Mouse (Mus musculus) stomach, embryonic 15.5 days (tissue): Measurements from ENCODE around the gene Dcaf1. TPM values are rescaled to one million over a fixed set of nuclear protein-coding genes. Genes with fewer than 3 reads are reported as not detected.

Source experiments
- ATAC-seq: fragments of 200-750 bp; cut with Nextera tagmentation; 2 replicates; pipeline ENCODE4 v1.8.0; 2017; ENCODE audit warnings: low read depth, moderate number of reproducible peaks, moderate TSS enrichment; ENCODE audit not compliant: insufficient read depth, low FRiP score
- H3K27ac ChIP-seq: fragments of 300-500 bp; sonication (generic); 2 replicates; pipeline ENCODE4 v1.5.1; 2015; ENCODE audit warnings: mild to moderate bottlenecking, inconsistent platforms
- H3K27me3 ChIP-seq: fragments of 300-500 bp; sonication (generic); replicated peaks from 2 replicates; pipeline ENCODE4 v1.6.1; 2015; ENCODE audit warnings: inconsistent platforms
- H3K36me3 ChIP-seq: fragments of 300-500 bp; sonication (generic); 2 replicates; pipeline ENCODE4 v1.6.1; 2015; ENCODE audit warnings: inconsistent platforms
- H3K4me1 ChIP-seq: fragments of 300-500 bp; sonication (generic); 2 replicates; pipeline ENCODE4 v1.6.1; 2015; ENCODE audit warnings: inconsistent platforms
- H3K4me2 ChIP-seq: fragments of 300-500 bp; sonication (generic); 2 replicates; pipeline ENCODE4 v1.6.1; 2015; ENCODE audit warnings: mild to moderate bottlenecking, inconsistent platforms
- H3K4me3 ChIP-seq: fragments of 300-500 bp; sonication (generic); replicated peaks from 2 replicates; pipeline ENCODE4 v1.5.1; 2015; ENCODE audit warnings: inconsistent platforms
- H3K9ac ChIP-seq: fragments of 300-500 bp; sonication (generic); 2 replicates; pipeline ENCODE4 v1.6.1; 2015; ENCODE audit warnings: inconsistent platforms
- H3K9me3 ChIP-seq: fragments of 300-500 bp; sonication (generic); 2 replicates; pipeline ENCODE4 v1.6.1; 2016; ENCODE audit warnings: inconsistent platforms
- WGBS: fragments of 180-500 bp; shearing (Covaris S2); methylation state at CpG from one replicate; pipeline ENCODE4 v1.1.7; 2015; 5-methylcytosine and 5-hydroxymethylcytosine counted together
- polyA plus RNA-seq: library from polyadenylated mRNA; unstranded; fragments of >200 nt; fragmentation: Nextera tagmentation; extraction: Ambion mirVana; gene quantifications from 2 replicates; pipeline ENCODE4 v1.2.1, GENCODE M21; 2015

Dcaf1 gene
- polyA plus RNA-seq: 15.9 and 21.6 TPM in 2 replicates

DNA sequence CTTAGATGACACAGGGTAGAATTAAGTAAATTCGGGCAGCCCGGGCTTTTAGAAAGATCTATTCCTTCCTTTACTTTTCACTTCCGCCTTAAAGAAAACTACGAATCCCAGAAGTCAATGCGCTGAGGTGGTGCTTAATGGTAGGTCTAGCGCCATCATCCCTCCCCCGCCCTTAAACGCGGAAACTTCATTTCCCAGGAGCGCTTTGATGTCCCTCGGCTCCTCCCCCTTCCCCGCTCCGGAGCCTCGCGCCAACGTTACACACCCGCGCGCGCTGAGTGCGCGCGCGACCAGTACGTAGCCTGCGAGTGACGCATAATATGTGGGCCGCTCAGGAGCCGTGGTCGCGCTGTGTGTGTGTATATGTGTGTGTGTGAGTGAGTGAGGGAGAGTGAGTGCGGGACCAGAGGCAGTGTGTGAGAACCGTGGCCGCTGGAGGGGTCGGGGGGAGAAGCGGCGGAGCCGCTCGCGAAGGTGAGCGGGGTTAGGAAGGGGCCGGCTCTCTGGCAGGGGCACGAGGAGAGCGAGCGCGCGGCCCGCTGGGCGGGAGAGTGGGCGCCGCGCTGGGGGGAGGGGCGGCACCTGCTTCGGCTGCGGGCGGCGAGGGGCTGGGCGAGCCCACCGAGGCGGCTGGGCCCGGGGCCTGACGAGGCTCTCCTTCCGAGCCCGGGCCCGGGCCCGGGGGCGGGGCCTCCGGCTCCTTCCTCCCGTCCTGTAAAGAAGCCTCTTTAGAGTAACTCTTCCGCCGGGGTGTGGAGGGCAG, at the start of gene Dcaf1:
Gene Dcaf1 (plus strand): TSS at position 257 of the 763 bp plus-strand sequence.
- Histone ChIP-seq H3K9me3 (no peaks in the 10 kb centered on the region), H3K9ac (peak within 1 kb of the TSS; percentile 68), H3K36me3 (no peaks in the 10 kb centered on the region), H3K4me2 (peak within 1 kb of the TSS; percentile 80), H3K4me1 (no peaks in the 10 kb centered on the region), H3K27ac (peak within 1 kb of the TSS; percentile 93), H3K4me3 (peak within 1 kb of the TSS; percentile 100), H3K27me3 (no peaks in the 10 kb centered on the region)
- ATAC-seq: peak; percentile 97
- under 1% methylated on average over 68 of the region's 71 CpGs for WGBS

GRCm38 (mm10) chr9:106776116-106776515, 45.6 kb upstream of the Dcaf1 start:
- no peak overlapping the region for H3K4me2 ChIP-seq
- no peaks in the 10 kb centered on the region for H3K9me3 ChIP-seq
- H3K9ac ChIP-seq: no peak overlapping the region
- H3K36me3 ChIP-seq: no peaks in the 10 kb centered on the region
- no peak for ATAC-seq
- 84% methylated on average over 1 of the region's 1 CpGs for WGBS
- H3K27me3 ChIP-seq: no peaks in the 10 kb centered on the region
- H3K4me3 ChIP-seq: no peak overlapping the region
- no peaks in the 10 kb centered on the region; the same call in 1 of the 2 replicates for H3K4me1 ChIP-seq
- no peak overlapping the region for H3K27ac ChIP-seq

DNA sequence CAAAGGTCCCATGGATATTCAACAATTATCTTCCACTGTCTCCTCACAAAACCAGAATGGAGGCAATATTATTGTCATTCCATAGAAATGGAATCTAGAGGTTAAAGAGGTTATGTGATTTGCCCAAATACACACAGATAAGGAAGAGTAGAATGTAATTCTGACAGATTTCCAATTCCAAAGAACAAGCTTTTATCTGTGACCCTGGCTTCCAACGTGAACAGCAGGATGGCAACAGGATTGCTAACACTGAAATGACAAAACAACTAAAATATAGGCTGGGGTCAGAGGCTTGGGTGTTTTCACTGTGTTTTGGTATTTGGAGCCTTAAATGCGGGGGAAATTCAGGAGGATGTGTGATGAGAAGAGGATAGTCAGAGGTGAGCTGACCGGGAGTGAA, 44.3 kb upstream of the Dcaf1 start:
- Histone ChIP-seq H3K4me1 (no peaks in the 10 kb centered on the region), H3K9me3 (no peaks in the 10 kb centered on the region), H3K27ac (no peak overlapping the region), H3K4me3 (no peak overlapping the region), H3K27me3 (no peaks in the 10 kb centered on the region), H3K9ac (no peak overlapping the region), H3K4me2 (no peak overlapping the region), H3K36me3 (no peaks in the 10 kb centered on the region)
- 80% methylated on average over 3 of the region's 3 CpGs for WGBS
- no peak for ATAC-seq

DNA sequence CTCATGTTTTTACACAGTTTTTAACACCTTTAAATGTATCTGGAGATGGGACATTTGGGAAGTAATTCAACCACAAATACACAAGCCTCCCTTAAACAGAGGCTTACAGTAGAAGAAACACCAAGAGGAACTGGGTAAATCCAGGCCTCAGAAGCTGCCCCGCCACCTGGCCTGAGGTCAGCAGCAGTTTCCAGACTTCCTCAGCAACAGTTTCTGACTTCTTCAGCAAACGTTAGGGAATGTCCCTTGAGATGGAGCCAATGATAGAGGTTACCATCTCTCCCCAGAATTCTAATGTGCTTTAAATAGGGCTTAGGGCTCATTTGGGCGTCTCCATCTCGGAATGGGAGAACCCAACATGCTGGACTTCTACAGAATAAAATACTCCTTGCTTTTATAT, 43.4 kb upstream of the Dcaf1 start:
- no peaks in the 10 kb centered on the region for H3K4me1 ChIP-seq
- H3K9ac ChIP-seq: no peak overlapping the region
- no peaks in the 10 kb centered on the region for H3K36me3 ChIP-seq
- H3K9me3 ChIP-seq: no peaks in the 10 kb centered on the region
- no peak for ATAC-seq
- 76% methylated on average over 4 of the region's 4 CpGs for WGBS
- H3K4me3 ChIP-seq: no peak overlapping the region
- H3K27me3 ChIP-seq: no peaks in the 10 kb centered on the region
- no peak overlapping the region for H3K4me2 ChIP-seq
- H3K27ac ChIP-seq: no peak overlapping the region

DNA sequence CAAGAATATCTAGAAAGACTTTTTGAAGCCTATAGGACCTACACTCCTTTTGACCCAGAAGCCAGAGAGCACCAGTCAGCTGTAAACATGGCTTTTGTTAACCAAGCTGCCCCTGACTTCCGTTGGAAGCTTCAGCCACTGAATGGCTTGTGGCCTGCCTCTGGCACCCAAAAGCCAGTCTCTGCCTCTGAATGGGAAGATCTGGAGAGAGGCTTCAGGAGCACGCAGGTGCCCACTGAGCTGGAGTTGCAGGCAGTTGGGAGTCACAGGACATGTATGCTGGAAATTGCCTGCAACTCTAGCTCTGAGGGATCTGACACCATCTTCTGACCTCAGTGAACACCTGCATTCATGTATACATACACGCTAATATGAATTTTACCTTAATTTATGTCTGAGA, 41.6 kb upstream of the Dcaf1 start:
- H3K27me3 ChIP-seq: no peaks in the 10 kb centered on the region
- H3K27ac ChIP-seq: no peak overlapping the region
- WGBS: 89% methylated on average over 3 of the region's 3 CpGs
- H3K4me2 ChIP-seq: no peak overlapping the region
- no peak for ATAC-seq
- H3K9me3 ChIP-seq: no peaks in the 10 kb centered on the region
- H3K4me3 ChIP-seq: no peak overlapping the region
- no peaks in the 10 kb centered on the region for H3K36me3 ChIP-seq
- no peaks in the 10 kb centered on the region for H3K4me1 ChIP-seq
- no peak overlapping the region for H3K9ac ChIP-seq

DNA sequence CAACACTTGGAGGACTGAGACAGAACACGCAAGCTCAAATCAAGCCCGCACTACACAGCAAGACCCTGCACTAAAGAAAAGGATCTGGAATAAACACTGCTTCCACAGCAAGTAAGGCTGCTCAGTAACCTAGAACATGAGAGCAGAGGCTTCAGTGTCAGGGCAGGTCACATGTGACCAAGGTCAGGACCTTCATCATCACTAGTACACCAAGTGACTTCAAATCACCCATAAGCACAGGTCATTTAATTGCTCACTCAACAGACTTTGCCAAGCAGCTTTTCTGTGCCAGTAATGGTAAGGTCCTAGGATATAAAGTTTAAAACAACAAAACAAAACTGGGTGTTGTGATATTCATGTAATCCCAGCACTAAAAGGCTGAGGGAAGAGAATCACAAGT, 38.1 kb upstream of the Dcaf1 start:
- no peaks in the 10 kb centered on the region for H3K9me3 ChIP-seq
- H3K27me3 ChIP-seq: no peaks in the 10 kb centered on the region
- H3K4me2 ChIP-seq: no peak overlapping the region
- H3K9ac ChIP-seq: no peak overlapping the region
- H3K4me1 ChIP-seq: peaks cover 5% of the 10 kb centered on the region; the same call in 1 of the 2 replicates
- no peaks in the 10 kb centered on the region for H3K36me3 ChIP-seq
- ATAC-seq: no peak
- no peak overlapping the region for H3K4me3 ChIP-seq
- H3K27ac ChIP-seq: no peak overlapping the region
- 95% methylated on average over 2 of the region's 2 CpGs for WGBS

GRCm38 (mm10) chr9:106785206-106785605, 36.5 kb upstream of the Dcaf1 start:
- no peak overlapping the region for H3K9ac ChIP-seq
- 81% methylated on average over 3 of the region's 3 CpGs for WGBS
- H3K27me3 ChIP-seq: no peaks in the 10 kb centered on the region
- ATAC-seq: no peak
- no peak overlapping the region for H3K27ac ChIP-seq
- H3K4me3 ChIP-seq: no peak overlapping the region
- no peak overlapping the region for H3K4me2 ChIP-seq
- H3K9me3 ChIP-seq: no peaks in the 10 kb centered on the region
- H3K36me3 ChIP-seq: no peaks in the 10 kb centered on the region
- H3K4me1 ChIP-seq: peaks cover 5% of the 10 kb centered on the region; the same call in 1 of the 2 replicates

- no peaks in the 10 kb centered on the region for H3K9me3 ChIP-seq
- ATAC-seq: no peak
These were observed 33.5 kb upstream of the Dcaf1 start for GRCm38 (mm10) chr9:106787979-106788811.

DNA sequence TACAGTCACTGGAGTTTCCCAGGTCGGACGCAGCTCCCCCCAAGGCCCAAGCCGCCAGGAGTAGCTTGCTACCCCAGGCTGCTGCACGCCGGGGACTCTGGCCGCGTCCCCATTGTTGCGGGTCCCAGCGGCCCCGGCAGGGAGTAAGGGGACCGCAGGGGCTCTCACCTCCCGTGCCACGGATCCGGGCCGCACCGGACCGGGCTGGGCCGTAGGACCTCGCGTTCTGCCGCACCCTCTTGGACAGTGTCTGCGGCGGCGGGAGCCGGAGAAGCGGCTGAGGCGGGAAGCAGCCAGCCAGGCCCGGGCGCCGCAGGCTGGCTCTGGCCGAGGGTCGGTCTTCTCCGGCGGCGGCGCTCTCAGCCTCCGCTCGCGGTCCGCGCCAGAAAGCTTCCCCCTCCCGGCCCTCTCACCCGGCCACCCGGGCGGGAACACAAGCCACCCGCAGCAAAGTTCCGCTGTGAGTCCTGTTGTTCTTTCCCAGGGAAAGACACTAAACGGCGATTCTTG, 32.8 kb upstream of the Dcaf1 start, which contains the start of gene Rad54l2:
Gene Rad54l2 (minus strand): TSS at position 383 of the 510 bp plus-strand sequence.
- no peaks in the 10 kb centered on the region for H3K9me3 ChIP-seq

More at GRCm38 (mm10) chr9:106787979-106788811, 33.5 kb upstream of the Dcaf1 start:
- H3K27ac ChIP-seq: peak overlapping the region; percentile 83
- H3K36me3 ChIP-seq: no peaks in the 10 kb centered on the region
- WGBS: 5% methylated on average over 23 of the region's 23 CpGs
- H3K4me1 ChIP-seq: peaks cover 5% of the 10 kb centered on the region; the same call in 1 of the 2 replicates
- peak overlapping the region; percentile 70 for H3K4me2 ChIP-seq
- H3K4me3 ChIP-seq: peak overlapping the region; percentile 86
- no peaks in the 10 kb centered on the region for H3K27me3 ChIP-seq
- peak overlapping the region; percentile 97 for H3K9ac ChIP-seq

DNA sequence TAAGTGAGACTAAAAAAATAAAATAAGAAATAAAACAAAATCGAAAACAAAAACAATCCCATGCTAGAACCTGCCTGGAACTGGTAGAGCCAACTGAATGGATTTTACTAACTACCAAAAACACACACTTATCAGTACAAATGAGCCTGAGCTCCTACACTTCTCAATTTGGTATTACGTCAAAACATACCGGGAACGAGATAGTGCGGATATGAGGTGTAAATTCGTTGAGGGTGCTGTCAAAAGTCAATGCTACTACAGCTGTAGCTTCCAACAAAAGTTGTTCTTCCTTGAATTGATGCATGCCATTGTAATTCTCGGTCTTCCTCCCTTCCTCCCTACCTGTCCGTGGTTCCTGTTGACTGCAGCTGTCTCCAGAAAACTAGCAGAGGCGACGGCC, 32.3 kb upstream of the Dcaf1 start:
- no peak for ATAC-seq
- peak overlapping the region; percentile 70 for H3K4me2 ChIP-seq
- H3K36me3 ChIP-seq: no peaks in the 10 kb centered on the region
- peak overlapping the region; percentile 97; the same call in 1 of the 2 replicates for H3K9ac ChIP-seq
- H3K4me3 ChIP-seq: peak overlapping the region; percentile 86
- 7% methylated on average over 10 of the region's 10 CpGs for WGBS
- peak overlapping the region; percentile 83; the same call in 1 of the 2 replicates for H3K27ac ChIP-seq
- no peaks in the 10 kb centered on the region for H3K9me3 ChIP-seq
- H3K4me1 ChIP-seq: peaks cover 5% of the 10 kb centered on the region; the same call in 1 of the 2 replicates
- no peaks in the 10 kb centered on the region for H3K27me3 ChIP-seq

More for the DNA sequence above, 32.8 kb upstream of the Dcaf1 start, which contains the start of gene Rad54l2:
- Histone ChIP-seq H3K36me3 (no peaks in the 10 kb centered on the region), H3K4me1 (peaks cover 5% of the 10 kb centered on the region; the same call in 1 of the 2 replicates), H3K4me2 (peak within 1 kb of the TSS; percentile 70), H3K9ac (peak within 1 kb of the TSS; percentile 97), H3K4me3 (peak within 1 kb of the TSS; percentile 86), H3K27ac (peak within 1 kb of the TSS; percentile 83), H3K27me3 (no peaks in the 10 kb centered on the region)
- WGBS: under 1% methylated on average over 49 of the region's 49 CpGs
- peak; percentile 90 for ATAC-seq

DNA sequence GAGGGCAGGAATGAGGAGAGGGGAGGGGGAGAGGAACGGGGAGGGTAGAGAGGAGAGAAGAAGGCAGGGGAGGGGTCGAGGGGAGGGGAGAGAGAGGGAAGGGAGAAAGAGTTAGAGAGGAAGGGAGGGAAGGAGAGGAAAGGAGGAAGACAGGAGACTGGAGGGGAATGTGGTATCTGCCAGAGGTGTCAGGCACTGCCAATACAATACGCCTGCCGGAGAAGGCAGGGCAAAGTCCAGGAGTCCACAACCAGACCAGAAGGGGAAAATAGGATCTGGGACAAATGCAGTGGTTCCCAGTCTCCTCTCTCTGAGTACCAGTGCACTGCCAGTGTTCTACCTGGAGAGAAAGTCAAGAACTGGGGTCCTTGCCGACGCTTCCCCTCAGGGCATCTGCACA, 30.8 kb upstream of the Dcaf1 start:
- Histone ChIP-seq H3K4me1 (peaks cover 5% of the 10 kb centered on the region; the same call in 1 of the 2 replicates), H3K9me3 (no peaks in the 10 kb centered on the region; the same call in 1 of the 2 replicates), H3K36me3 (no peaks in the 10 kb centered on the region), H3K4me2 (no peak overlapping the region), H3K27me3 (no peaks in the 10 kb centered on the region), H3K9ac (no peak overlapping the region), H3K27ac (no peak overlapping the region), H3K4me3 (no peak overlapping the region)
- WGBS: 58% methylated on average over 6 of the region's 6 CpGs
- ATAC-seq: no peak
